Mouse (Mus musculus): ENCODE measurements around the gene Ces1d. TPM values are rescaled to one million over a fixed set of nuclear protein-coding genes. Genes with fewer than 3 reads are reported as not detected.

Ces1d gene
- polyA plus RNA-seq (2014; fragmentation: Nextera tagmentation; extraction: Ambion mirVana), result 0.43 TPM in 1 of 2 replicates, not detected in the other

DNA sequence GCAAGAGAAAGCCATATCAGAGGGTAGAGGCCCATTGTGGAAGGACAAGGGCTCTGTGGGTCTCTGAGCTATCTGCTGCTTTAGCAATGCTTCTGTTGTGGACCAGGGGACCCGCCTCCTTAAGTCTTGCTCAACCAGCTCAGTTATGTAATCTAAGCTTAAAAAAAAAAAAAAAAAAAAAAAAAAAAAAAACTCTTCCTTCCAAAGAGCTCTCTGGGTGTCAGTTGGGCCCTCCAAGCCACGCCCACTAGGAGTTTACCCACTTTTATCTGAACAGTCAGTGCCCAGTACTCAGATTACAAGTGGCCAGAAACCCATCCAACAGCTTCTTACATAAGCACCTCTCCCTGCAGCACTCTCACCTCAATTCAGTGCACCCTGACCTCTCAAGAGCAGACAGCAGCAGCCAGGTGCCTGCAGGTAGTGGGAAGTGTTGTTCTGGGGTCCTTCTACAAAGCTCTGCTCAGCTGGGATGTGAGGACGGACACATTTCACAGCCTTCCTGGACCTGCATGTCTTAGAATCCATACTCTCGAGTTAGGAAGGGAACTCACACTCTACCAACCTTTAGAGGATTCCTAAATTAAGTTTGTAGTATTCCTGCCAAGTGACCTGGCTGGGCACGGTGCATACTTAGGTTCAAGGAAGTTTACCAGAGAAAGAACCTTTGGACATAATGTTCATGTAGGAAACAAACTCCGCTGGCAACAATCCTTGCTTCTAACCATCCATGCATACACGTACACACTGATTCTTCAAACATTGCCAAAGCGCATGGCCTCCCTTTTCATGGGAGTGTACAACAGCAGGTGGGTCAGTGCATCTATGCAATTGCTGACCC, at the start of gene Ces1d:
Gene Ces1d (minus strand): TSS at position 154 of the 841 bp plus-strand sequence.
- H3K27me3 ChIP-seq (ENCODE audit: control insufficient read depth, insufficient read depth, low read length), result no peaks in the 10 kb centered on the region

DNA sequence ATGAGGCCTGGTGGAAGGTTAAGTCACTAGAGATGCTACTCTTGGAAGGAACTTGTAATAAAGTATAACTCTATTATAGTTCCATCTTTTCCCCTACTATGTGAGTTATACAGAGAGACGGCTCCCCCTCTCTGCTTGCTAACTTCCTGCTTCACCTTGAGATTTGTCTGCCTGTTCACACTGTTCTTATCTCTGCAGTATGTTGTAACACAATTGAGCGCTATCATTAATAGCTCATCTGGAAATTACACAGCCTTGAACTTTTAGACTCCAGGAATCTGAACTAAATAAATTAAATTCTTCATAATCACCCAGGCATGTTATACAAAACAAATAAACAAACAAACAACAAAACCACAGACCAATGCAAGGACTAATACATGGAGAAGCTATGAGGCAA, 48.4 kb upstream of the Ces1d start:
- no peaks in the 10 kb centered on the region for H3K27me3 ChIP-seq (ENCODE audit: control insufficient read depth, insufficient read depth, low read length)
- no peak overlapping the region for H3K4me2 ChIP-seq
- H3K4me1 ChIP-seq (ENCODE audit: control insufficient read depth, insufficient read depth, low read length), result no peaks in the 10 kb centered on the region
- no peaks in the 10 kb centered on the region for H3K9me3 ChIP-seq (replicated peaks; ENCODE audit: control insufficient read depth, low read length)
- H3K27ac ChIP-seq (ENCODE audit: low read depth, low read length), result no peak overlapping the region
- no peak overlapping the region for H3K9ac ChIP-seq (ENCODE audit: low read depth, low read length)
- 76% methylated on average over 2 of the region's 2 CpGs for WGBS (ENCODE audit: insufficient replicate concordance)
- no peak for ATAC-seq (replicated peaks; ENCODE audit: insufficient number of reproducible peaks, low FRiP score, low TSS enrichment)
- no peaks in the 10 kb centered on the region for H3K36me3 ChIP-seq (ENCODE audit: control insufficient read depth, insufficient read depth, low read length)
- no peak overlapping the region for H3K4me3 ChIP-seq (ENCODE audit: low read depth, low read length)

More for the DNA sequence above, at the start of gene Ces1d:
- no peak within 1 kb of the TSS for H3K27ac ChIP-seq (ENCODE audit: low read depth, low read length)
- no peak within 1 kb of the TSS for H3K9ac ChIP-seq (ENCODE audit: low read depth, low read length)
- H3K4me1 ChIP-seq (ENCODE audit: control insufficient read depth, insufficient read depth, low read length), result no peaks in the 10 kb centered on the region
- no peak within 1 kb of the TSS for H3K4me2 ChIP-seq
- no peaks in the 10 kb centered on the region for H3K36me3 ChIP-seq (ENCODE audit: control insufficient read depth, insufficient read depth, low read length)
- H3K9me3 ChIP-seq (replicated peaks; ENCODE audit: control insufficient read depth, low read length), result no peaks in the 10 kb centered on the region
- WGBS (ENCODE audit: insufficient replicate concordance), result 78% methylated on average over 8 of the region's 8 CpGs
- H3K4me3 ChIP-seq (ENCODE audit: low read depth, low read length), result no peak within 1 kb of the TSS
- no peak for ATAC-seq (replicated peaks; ENCODE audit: insufficient number of reproducible peaks, low FRiP score, low TSS enrichment)

DNA sequence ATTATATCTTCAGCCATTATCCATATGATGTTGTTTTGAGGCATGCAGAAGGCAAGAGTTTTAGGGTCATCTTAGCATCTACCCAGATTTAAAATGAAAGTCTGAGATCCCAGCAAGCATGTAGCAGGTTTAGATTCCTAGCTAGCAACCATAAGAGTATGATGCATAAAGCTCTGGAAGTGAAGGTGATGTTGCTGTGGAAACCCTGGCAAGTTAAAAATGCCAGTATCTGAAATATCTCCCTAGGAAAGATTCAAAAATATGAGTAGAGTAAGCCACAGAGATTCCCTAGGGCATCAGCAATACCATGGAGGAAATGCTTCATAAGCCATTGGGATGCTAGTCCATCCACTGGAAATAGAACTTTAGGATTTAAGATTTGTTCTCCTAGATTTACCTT, 42.2 kb upstream of the Ces1d start:
- Histone ChIP-seq H3K4me3 (ENCODE audit: low read depth, low read length) (no peak overlapping the region), H3K4me2 (no peak overlapping the region), H3K36me3 (ENCODE audit: control insufficient read depth, insufficient read depth, low read length) (no peaks in the 10 kb centered on the region), H3K4me1 (ENCODE audit: control insufficient read depth, insufficient read depth, low read length) (no peaks in the 10 kb centered on the region), H3K27ac (ENCODE audit: low read depth, low read length) (no peak overlapping the region), H3K9me3 (replicated peaks; ENCODE audit: control insufficient read depth, low read length) (no peaks in the 10 kb centered on the region), H3K27me3 (ENCODE audit: control insufficient read depth, insufficient read depth, low read length) (no peaks in the 10 kb centered on the region), H3K9ac (ENCODE audit: low read depth, low read length) (no peak overlapping the region)
- no peak for ATAC-seq (replicated peaks; ENCODE audit: insufficient number of reproducible peaks, low FRiP score, low TSS enrichment)

DNA sequence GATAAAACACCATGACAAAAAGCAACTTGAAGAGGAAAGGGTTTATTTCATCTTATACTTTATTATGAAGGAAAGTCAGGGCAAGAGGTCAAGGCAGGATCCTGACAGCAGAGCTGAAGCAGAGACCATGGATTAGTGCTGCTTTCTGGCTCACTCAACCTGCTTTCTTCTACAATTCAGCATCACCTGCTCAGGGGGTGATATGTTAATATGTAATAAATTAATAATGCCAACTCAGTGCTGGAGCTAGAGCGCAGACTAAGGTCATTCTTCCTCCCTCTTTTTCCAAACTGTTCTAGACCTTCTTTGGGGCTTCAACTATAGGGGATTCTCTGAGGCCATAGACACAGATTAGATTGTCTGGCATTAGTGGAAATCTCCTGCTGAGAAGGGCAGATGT, 38.0 kb upstream of the Ces1d start:
- H3K4me3 ChIP-seq (ENCODE audit: low read depth, low read length), result no peak overlapping the region
- no peak overlapping the region for H3K27ac ChIP-seq (ENCODE audit: low read depth, low read length)
- H3K4me1 ChIP-seq (ENCODE audit: control insufficient read depth, insufficient read depth, low read length), result no peaks in the 10 kb centered on the region
- 83% methylated on average over 1 of the region's 1 CpGs for WGBS (ENCODE audit: insufficient replicate concordance)
- no peak for ATAC-seq (replicated peaks; ENCODE audit: insufficient number of reproducible peaks, low FRiP score, low TSS enrichment)
- no peak overlapping the region for H3K4me2 ChIP-seq
- H3K36me3 ChIP-seq (ENCODE audit: control insufficient read depth, insufficient read depth, low read length), result no peaks in the 10 kb centered on the region
- no peak overlapping the region for H3K9ac ChIP-seq (ENCODE audit: low read depth, low read length)
- no peaks in the 10 kb centered on the region for H3K9me3 ChIP-seq (replicated peaks; ENCODE audit: control insufficient read depth, low read length)
- no peaks in the 10 kb centered on the region for H3K27me3 ChIP-seq (ENCODE audit: control insufficient read depth, insufficient read depth, low read length)

DNA sequence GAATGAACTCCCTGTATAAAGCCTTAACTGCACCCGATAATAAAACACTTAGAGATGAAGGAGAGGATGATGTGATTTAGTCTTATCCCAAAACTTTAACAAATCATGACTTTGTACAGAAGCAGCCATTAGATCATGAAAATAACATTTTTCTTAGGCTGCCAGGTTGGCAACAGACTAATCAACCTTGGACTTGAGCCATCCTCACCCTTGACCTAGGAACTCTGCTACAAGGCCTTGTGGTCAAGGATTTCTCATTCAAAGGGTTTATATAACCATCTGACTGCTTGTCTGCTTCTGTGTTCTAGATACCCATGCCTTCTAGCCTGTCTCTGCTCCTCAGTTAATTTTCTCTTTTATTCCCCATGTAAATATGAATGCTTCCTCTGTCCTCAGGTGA, 37.1 kb upstream of the Ces1d start:
- H3K36me3 ChIP-seq (ENCODE audit: control insufficient read depth, insufficient read depth, low read length), result no peaks in the 10 kb centered on the region
- H3K9me3 ChIP-seq (replicated peaks; ENCODE audit: control insufficient read depth, low read length), result no peaks in the 10 kb centered on the region
- H3K4me1 ChIP-seq (ENCODE audit: control insufficient read depth, insufficient read depth, low read length), result no peaks in the 10 kb centered on the region
- no peak overlapping the region for H3K9ac ChIP-seq (ENCODE audit: low read depth, low read length)
- H3K27me3 ChIP-seq (ENCODE audit: control insufficient read depth, insufficient read depth, low read length), result no peaks in the 10 kb centered on the region
- H3K4me2 ChIP-seq, result no peak overlapping the region
- 91% methylated on average over 1 of the region's 1 CpGs for WGBS (ENCODE audit: insufficient replicate concordance)
- no peak for ATAC-seq (replicated peaks; ENCODE audit: insufficient number of reproducible peaks, low FRiP score, low TSS enrichment)
- no peak overlapping the region for H3K4me3 ChIP-seq (ENCODE audit: low read depth, low read length)
- H3K27ac ChIP-seq (ENCODE audit: low read depth, low read length), result no peak overlapping the region

DNA sequence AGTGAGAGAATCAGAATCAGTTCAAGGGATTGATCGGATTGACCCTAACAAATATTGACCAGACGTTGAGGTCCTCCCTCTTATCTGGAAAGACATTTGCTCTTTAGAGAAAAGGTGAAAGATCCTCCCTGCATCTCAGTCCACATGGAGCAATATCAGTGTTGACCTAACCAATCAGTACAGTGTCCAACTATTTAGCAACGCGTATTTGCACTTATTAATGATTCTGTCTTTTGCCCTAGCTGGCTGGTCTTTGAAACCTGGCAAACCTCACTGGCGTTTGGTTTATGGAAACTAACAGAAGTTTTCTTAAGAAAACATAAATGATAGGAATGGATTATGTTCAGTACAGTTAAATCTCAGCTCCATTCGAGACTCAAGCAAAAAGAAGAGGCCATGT, 36.4 kb upstream of the Ces1d start:
- no peaks in the 10 kb centered on the region for H3K4me1 ChIP-seq (ENCODE audit: control insufficient read depth, insufficient read depth, low read length)
- H3K27ac ChIP-seq (ENCODE audit: low read depth, low read length), result no peak overlapping the region
- WGBS (ENCODE audit: insufficient replicate concordance), result 76% methylated on average over 6 of the region's 6 CpGs
- H3K27me3 ChIP-seq (ENCODE audit: control insufficient read depth, insufficient read depth, low read length), result no peaks in the 10 kb centered on the region
- H3K4me2 ChIP-seq, result no peak overlapping the region
- H3K4me3 ChIP-seq (ENCODE audit: low read depth, low read length), result no peak overlapping the region
- no peak for ATAC-seq (replicated peaks; ENCODE audit: insufficient number of reproducible peaks, low FRiP score, low TSS enrichment)
- no peaks in the 10 kb centered on the region for H3K36me3 ChIP-seq (ENCODE audit: control insufficient read depth, insufficient read depth, low read length)
- H3K9ac ChIP-seq (ENCODE audit: low read depth, low read length), result no peak overlapping the region
- H3K9me3 ChIP-seq (replicated peaks; ENCODE audit: control insufficient read depth, low read length), result no peaks in the 10 kb centered on the region

DNA sequence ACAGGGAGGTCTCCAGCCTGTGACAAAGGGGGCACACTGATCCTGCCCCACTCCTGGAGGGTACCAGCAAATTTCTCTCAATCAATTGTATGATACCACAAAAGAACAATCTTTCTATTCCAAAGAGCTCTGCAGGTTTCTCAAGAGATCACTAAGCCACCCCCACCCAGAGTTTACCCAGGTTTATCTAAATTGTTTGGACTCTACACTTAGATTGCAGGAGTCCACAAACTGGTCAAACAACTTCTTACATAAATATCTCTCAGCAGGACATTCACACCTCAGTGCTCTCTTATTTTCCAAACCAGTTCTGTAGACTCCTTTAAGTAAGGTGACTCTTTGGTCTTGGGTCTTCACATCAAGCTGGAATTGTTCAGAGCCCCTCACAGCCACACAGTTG, 31.8 kb upstream of the Ces1d start, which contains the start of gene Ces1e:
Gene Ces1e (minus strand): TSS at position 174 of the 400 bp plus-strand sequence.
- Histone ChIP-seq H3K27me3 (ENCODE audit: control insufficient read depth, insufficient read depth, low read length) (no peaks in the 10 kb centered on the region), H3K4me2 (no peak within 1 kb of the TSS), H3K27ac (ENCODE audit: low read depth, low read length) (no peak within 1 kb of the TSS), H3K4me3 (ENCODE audit: low read depth, low read length) (no peak within 1 kb of the TSS), H3K36me3 (ENCODE audit: control insufficient read depth, insufficient read depth, low read length) (no peaks in the 10 kb centered on the region), H3K9me3 (replicated peaks; ENCODE audit: control insufficient read depth, low read length) (no peaks in the 10 kb centered on the region), H3K9ac (ENCODE audit: low read depth, low read length) (no peak within 1 kb of the TSS), H3K4me1 (ENCODE audit: control insufficient read depth, insufficient read depth, low read length) (no peaks in the 10 kb centered on the region)
- no peak for ATAC-seq (replicated peaks; ENCODE audit: insufficient number of reproducible peaks, low FRiP score, low TSS enrichment)

DNA sequence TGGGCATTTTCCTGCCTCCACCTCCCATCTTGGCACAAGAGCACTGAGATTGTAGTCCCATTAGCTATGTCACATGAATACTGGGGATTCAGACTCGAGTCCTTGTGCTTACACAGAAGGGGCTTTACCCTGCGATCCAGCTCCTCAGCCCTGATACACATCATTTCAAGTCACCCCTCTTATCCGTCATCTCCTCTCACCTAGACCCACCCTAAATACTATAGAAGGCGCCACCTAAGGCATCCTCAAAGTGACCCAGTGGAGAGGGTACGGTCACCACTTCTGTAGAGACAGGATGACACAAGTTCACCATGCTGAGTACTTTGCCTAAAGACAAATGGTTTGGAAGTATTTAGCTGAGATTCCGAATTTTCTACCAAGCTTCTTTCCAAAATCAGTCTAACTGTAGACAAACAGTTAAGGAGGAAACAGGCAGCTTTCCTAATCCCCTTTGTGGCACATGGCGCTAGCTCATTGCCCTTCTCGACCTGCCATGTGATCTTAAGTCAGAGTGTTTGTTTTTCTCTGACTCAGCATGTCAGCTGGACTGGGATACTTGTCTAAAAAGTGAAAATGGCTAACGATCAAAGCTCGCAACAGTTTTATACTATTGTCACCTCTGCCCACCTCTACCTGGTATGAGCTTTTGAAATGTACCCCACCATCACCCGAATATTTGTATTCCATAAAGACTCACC, 31.2 kb upstream of the Ces1d start:
- no peaks in the 10 kb centered on the region for H3K36me3 ChIP-seq (ENCODE audit: control insufficient read depth, insufficient read depth, low read length)
- H3K4me2 ChIP-seq, result no peak overlapping the region
- H3K27me3 ChIP-seq (ENCODE audit: control insufficient read depth, insufficient read depth, low read length), result no peaks in the 10 kb centered on the region
- H3K9ac ChIP-seq (ENCODE audit: low read depth, low read length), result no peak overlapping the region
- ATAC-seq (replicated peaks; ENCODE audit: insufficient number of reproducible peaks, low FRiP score, low TSS enrichment), result no peak
- no peaks in the 10 kb centered on the region for H3K9me3 ChIP-seq (replicated peaks; ENCODE audit: control insufficient read depth, low read length)
- WGBS (ENCODE audit: insufficient replicate concordance), result 63% methylated on average over 11 of the region's 11 CpGs
- H3K4me3 ChIP-seq (ENCODE audit: low read depth, low read length), result no peak overlapping the region
- H3K4me1 ChIP-seq (ENCODE audit: control insufficient read depth, insufficient read depth, low read length), result no peaks in the 10 kb centered on the region
- H3K27ac ChIP-seq (ENCODE audit: low read depth, low read length), result no peak overlapping the region
